Mouse (Mus musculus): ENCODE results near the gene M1ap. TPM values are rescaled to one million over a fixed set of nuclear protein-coding genes. Genes with fewer than 3 reads are reported as not detected.

Gene M1ap
- total and polyA plus RNA-seq, 3 experiments, result 6.2 to 6.3 TPM; not detected in 1

- H3K79me2 ChIP-seq (ENCODE audit: control insufficient read depth, insufficient read depth, low read length, poor library complexity), result peaks cover 19% of the 10 kb centered on the region
- peaks cover 0 to 9% of the 10 kb centered on the region in 2 experiments; a peak in 3 of 4 replicates for H3K36me3 ChIP-seq (ENCODE audit: control insufficient read depth in 1 of 2, insufficient read depth in 2 of 2, low read length in 2 of 2)
- TF ChIP-seq POLR2AphosphoS5 (IDR thresholded peaks at IDR 0.05; ENCODE audit: borderline replicate concordance, low read depth, low read length) (no peak), RCOR1 (IDR thresholded peaks at IDR 0.05; ENCODE audit: low read depth, low read length) (no peak), POLR2AphosphoS2 (IDR thresholded peaks at IDR 0.05; ENCODE audit: low read length) (0 out of 2 replicates have a peak, but pooled peaks have one; percentile 9), SMC3 (IDR thresholded peaks at IDR 0.05; ENCODE audit: low read depth, low read length) (0 out of 2 replicates have a peak, but pooled peaks have one; percentile 6)
- peaks cover 0 to 10% of the 10 kb centered on the region in 2 experiments; a peak in 2 of 4 replicates for H3K4me1 ChIP-seq (ENCODE audit: control insufficient read depth in 1 of 2, insufficient read depth in 2 of 2, low read length in 2 of 2)
- H3K27me3 ChIP-seq (ENCODE audit: control insufficient read depth in 1 of 2, insufficient read depth in 2 of 2, low read length in 2 of 2), result no peaks in the 10 kb centered on the region
- H3K9ac ChIP-seq (ENCODE audit: control insufficient read depth, low read depth, low read length, poor library complexity, severe bottlenecking), result no peak overlapping the region
- H3K4me3 ChIP-seq (ENCODE audit: control insufficient read depth in 1 of 2, insufficient read depth in 1 of 2, low read depth in 2 of 2, low read length in 2 of 2), result no peak overlapping the region
- H3K9me3 ChIP-seq (replicated peaks; ENCODE audit: insufficient read depth, low read length), result no peaks in the 10 kb centered on the region
- H3K27ac ChIP-seq (ENCODE audit: control insufficient read depth, low read depth, low read length), result no peak overlapping the region
- no peak for DNase-seq (ENCODE audit: low read depth, low spot score)
Observed at GRCm38 (mm10) chr6:83049367-83049766, 102.7 kb downstream of the M1ap start.

DNA sequence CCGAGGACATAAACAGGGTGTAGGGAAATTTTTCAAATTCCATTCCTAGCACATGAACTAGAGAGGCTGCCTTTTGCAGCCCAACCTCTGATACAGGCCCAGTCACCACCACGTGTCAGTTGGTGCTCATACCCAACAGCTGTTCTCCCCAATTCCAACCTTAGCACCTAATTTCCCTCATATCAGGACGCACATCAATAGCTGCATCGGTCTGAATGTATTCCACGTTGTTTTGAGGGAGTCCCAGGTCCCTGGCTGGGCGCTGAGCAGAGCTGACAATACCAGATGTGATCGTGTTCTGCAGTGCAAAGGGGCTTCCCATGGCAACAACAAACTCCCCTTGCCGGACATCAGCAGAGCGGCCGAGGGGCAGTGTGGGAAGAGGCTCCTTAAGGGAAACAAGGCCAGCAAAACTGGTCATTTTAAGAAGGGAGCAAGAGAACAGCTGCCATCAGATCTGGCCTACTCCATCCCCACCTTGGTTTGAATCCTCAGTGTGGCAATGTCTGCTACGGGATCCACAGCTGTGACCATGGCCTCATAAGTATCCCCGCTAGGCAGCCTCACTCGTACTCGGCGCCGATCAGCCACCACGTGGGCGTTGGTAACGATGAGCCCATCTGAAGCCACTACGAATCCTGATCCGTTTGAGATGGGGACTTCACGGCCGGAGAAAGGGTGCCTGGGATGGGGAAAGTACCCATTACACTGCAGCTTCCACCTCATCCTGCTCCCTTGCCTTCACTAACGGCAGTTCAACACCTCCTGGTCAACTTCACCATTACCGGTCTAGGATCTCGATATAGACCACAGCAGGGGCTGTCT, 106.6 kb downstream of the M1ap start:
- peak overlapping the region; percentile 68 to 87 for H3K4me3 ChIP-seq (ENCODE audit: control insufficient read depth in 1 of 2, insufficient read depth in 1 of 2, low read depth in 2 of 2, low read length in 2 of 2)
- H3K79me2 ChIP-seq (ENCODE audit: control insufficient read depth, insufficient read depth, low read length, poor library complexity), result peaks cover 41% of the 10 kb centered on the region
- peaks cover 0 to 18% of the 10 kb centered on the region in 2 experiments; a peak in 3 of 4 replicates for H3K4me1 ChIP-seq (ENCODE audit: control insufficient read depth in 1 of 2, insufficient read depth in 2 of 2, low read length in 2 of 2)
- peaks cover 0 to 14% of the 10 kb centered on the region in 2 experiments for H3K36me3 ChIP-seq (ENCODE audit: control insufficient read depth in 1 of 2, insufficient read depth in 2 of 2, low read length in 2 of 2)
- no peaks in the 10 kb centered on the region for H3K9me3 ChIP-seq (replicated peaks; ENCODE audit: insufficient read depth, low read length)
- peak overlapping the region; percentile 87 for H3K9ac ChIP-seq (ENCODE audit: control insufficient read depth, low read depth, low read length, poor library complexity, severe bottlenecking)
- peak; percentile 74 for DNase-seq (ENCODE audit: low read depth, low spot score)
- peak overlapping the region; percentile 58 for H3K27ac ChIP-seq (ENCODE audit: control insufficient read depth, low read depth, low read length)
- H3K27me3 ChIP-seq (ENCODE audit: control insufficient read depth in 1 of 2, insufficient read depth in 2 of 2, low read length in 2 of 2), result no peaks in the 10 kb centered on the region
- peak; percentile 17 to 19; a peak in 1 of 4 replicates for TF ChIP-seq POLR2A (IDR thresholded peaks at IDR 0.05; ENCODE audit: control insufficient read depth in 1 of 2, insufficient read depth in 1 of 2, low read depth in 1 of 2, low read length in 2 of 2, poor library complexity in 1 of 2)
- 0 out of 2 replicates have a peak, but pooled peaks have one; percentile 21 for TF ChIP-seq USF1 (IDR thresholded peaks at IDR 0.05; ENCODE audit: low read depth, low read length)
- TF ChIP-seq MAX (IDR thresholded peaks at IDR 0.05; ENCODE audit: low read length), result peak; percentile 43; the same call in 1 of the 2 replicates
- peak; percentile 88 for TF ChIP-seq MYC (IDR thresholded peaks at IDR 0.05; ENCODE audit: low read depth, low read length)
- TF ChIP-seq SMC3 (IDR thresholded peaks at IDR 0.05; ENCODE audit: low read depth, low read length), result no peak
- TF ChIP-seq MXI1 (IDR thresholded peaks at IDR 0.05; ENCODE audit: low read depth, low read length), result peak; percentile 84

- Histone ChIP-seq H3K4me3 (ENCODE audit: control insufficient read depth in 1 of 2, insufficient read depth in 1 of 2, low read depth in 2 of 2, low read length in 2 of 2) (peak within 1 kb of the TSS; percentile 68 to 87), H3K9ac (ENCODE audit: control insufficient read depth, low read depth, low read length, poor library complexity, severe bottlenecking) (peak within 1 kb of the TSS; percentile 97), H3K79me2 (ENCODE audit: control insufficient read depth, insufficient read depth, low read length, poor library complexity) (peaks cover 41% of the 10 kb centered on the region), H3K36me3 (ENCODE audit: control insufficient read depth in 1 of 2, insufficient read depth in 2 of 2, low read length in 2 of 2) (peaks cover 0 to 14% of the 10 kb centered on the region in 2 experiments), H3K27me3 (ENCODE audit: control insufficient read depth in 1 of 2, insufficient read depth in 2 of 2, low read length in 2 of 2) (no peaks in the 10 kb centered on the region), H3K27ac (ENCODE audit: control insufficient read depth, low read depth, low read length) (peak within 1 kb of the TSS; percentile 75), H3K9me3 (replicated peaks; ENCODE audit: insufficient read depth, low read length) (no peaks in the 10 kb centered on the region), H3K4me1 (ENCODE audit: control insufficient read depth in 1 of 2, insufficient read depth in 2 of 2, low read length in 2 of 2) (peaks cover 0 to 18% of the 10 kb centered on the region in 2 experiments; a peak in 3 of 4 replicates)
- peak; percentile 99 for DNase-seq (ENCODE audit: low read depth, low spot score)
- TF ChIP-seq ZMIZ1 (IDR thresholded peaks at IDR 0.05; ENCODE audit: low read depth, low read length) (peak; percentile 74), ZKSCAN1 (IDR thresholded peaks at IDR 0.05; ENCODE audit: low read depth, low read length) (no peak), EP300 (IDR thresholded peaks at IDR 0.05; ENCODE audit: low read depth in 1 of 2, low read length in 2 of 2) (0 out of 4 replicates have a peak, but pooled peaks of 1 of the 2 experiments have one; percentile 34), CTCF (IDR thresholded peaks at IDR 0.05 in 2 of 3, conservative IDR thresholded peaks at IDR 0.05 in 1 of 3; ENCODE audit: control insufficient read depth in 1 of 3, insufficient read depth in 1 of 3, low read depth in 2 of 3, low read length in 3 of 3, poor library complexity in 1 of 3, severe bottlenecking in 1 of 3) (no peak), NRF1 (IDR thresholded peaks at IDR 0.05; ENCODE audit: insufficient read depth, low read depth, low read length, poor library complexity, severe bottlenecking) (peak; percentile 56; the same call in 1 of the 2 replicates), UBTF (IDR thresholded peaks at IDR 0.05; ENCODE audit: borderline replicate concordance, insufficient read depth, low read depth, low read length) (no peak), MAFK (IDR thresholded peaks at IDR 0.05; ENCODE audit: borderline replicate concordance, low read depth, low read length) (no peak), ELF1 (IDR thresholded peaks at IDR 0.05; ENCODE audit: low read depth, low read length) (peak; percentile 96), HCFC1 (IDR thresholded peaks at IDR 0.05; ENCODE audit: low read depth, low read length) (peak; percentile 99), RAD21 (IDR thresholded peaks at IDR 0.05; ENCODE audit: low read depth, low read length) (no peak), MYC (IDR thresholded peaks at IDR 0.05; ENCODE audit: low read depth, low read length) (peak; percentile 95), TBP (IDR thresholded peaks at IDR 0.05; ENCODE audit: low read depth, low read length) (peak; percentile 85), E2F4 (IDR thresholded peaks at IDR 0.05; ENCODE audit: borderline replicate concordance, low read depth, low read length) (0 out of 2 replicates have a peak, but pooled peaks have one; percentile 82)
Observed at GRCm38 (mm10) chr6:83054074-83054851, 107.6 kb downstream of the M1ap start, which contains the start of gene Aup1. Gene Aup1 (plus strand): TSS chr6:83054521.

Data from MEL (cell line).